Mouse (Mus musculus): ENCODE results near the gene Bmp2k.

DNA sequence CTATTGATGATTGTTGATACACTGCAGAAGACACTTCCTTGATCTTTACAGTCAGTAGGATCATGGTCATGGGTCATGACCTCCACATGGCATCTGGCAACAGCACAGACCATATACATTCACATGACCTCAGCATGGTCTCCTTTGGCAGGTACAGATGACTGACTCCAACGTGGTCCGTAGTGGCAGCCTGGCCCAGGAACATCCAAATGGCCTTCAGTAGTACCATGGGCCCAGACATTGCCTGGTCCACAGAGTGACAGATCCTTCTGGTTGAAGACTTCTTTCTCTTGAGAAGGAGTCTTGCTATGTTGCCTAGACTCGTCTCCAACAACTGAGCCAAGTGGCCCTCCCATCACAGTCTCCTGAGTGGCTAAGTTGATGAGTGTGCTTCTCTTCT lies 10.6 kb upstream of the Bmp2k start:
- no peak for TF ChIP-seq CTCF (conservative IDR thresholded peaks at IDR 0.05 in 1 of 2, IDR thresholded peaks at IDR 0.05 in 1 of 2; ENCODE audit: low read depth in 2 of 2, low read length in 2 of 2)
- no peak for TF ChIP-seq MAX (IDR thresholded peaks at IDR 0.05; ENCODE audit: low read length)
- no peak for TF ChIP-seq CHD2 (IDR thresholded peaks at IDR 0.05; ENCODE audit: low read length)
- no peak for TF ChIP-seq POLR2AphosphoS2 (IDR thresholded peaks at IDR 0.05; ENCODE audit: low read depth, low read length)
- TF ChIP-seq MEF2A (IDR thresholded peaks at IDR 0.05; ENCODE audit: borderline replicate concordance, low read depth, low read length), result no peak
- TF ChIP-seq POLR2A (IDR thresholded peaks at IDR 0.05; ENCODE audit: low read depth, low read length), result no peak
- no peak for TF ChIP-seq MAFK (IDR thresholded peaks at IDR 0.05; ENCODE audit: insufficient replicate concordance, low read length)
- TF ChIP-seq ZMIZ1 (IDR thresholded peaks at IDR 0.05; ENCODE audit: low read depth, low read length), result no peak
- no peak for TF ChIP-seq USF1 (IDR thresholded peaks at IDR 0.05; ENCODE audit: low read depth, low read length)
- TF ChIP-seq ZNF384 (IDR thresholded peaks at IDR 0.05; ENCODE audit: low read depth, low read length), result no peak
- no peak for TF ChIP-seq GABPA (IDR thresholded peaks at IDR 0.05; ENCODE audit: insufficient replicate concordance, low read depth, low read length)
- no peak for TF ChIP-seq ETS1 (conservative IDR thresholded peaks at IDR 0.05; ENCODE audit: low read depth, low read length)
- TF ChIP-seq E2F4 (IDR thresholded peaks at IDR 0.05; ENCODE audit: insufficient replicate concordance, low read depth, low read length), result no peak
- no peak for TF ChIP-seq NELFE (IDR thresholded peaks at IDR 0.05; ENCODE audit: low read depth, low read length)

Data from CH12.LX (cell line).